Mouse (Mus musculus): ENCODE measurements at regions not wholly inside any gene's neighbourhood (a gene's known extent, or its start where the extent isn't known, plus 50 kb on each side); places are given as distances from the start of the nearest gene placed in this dataset.

DNA sequence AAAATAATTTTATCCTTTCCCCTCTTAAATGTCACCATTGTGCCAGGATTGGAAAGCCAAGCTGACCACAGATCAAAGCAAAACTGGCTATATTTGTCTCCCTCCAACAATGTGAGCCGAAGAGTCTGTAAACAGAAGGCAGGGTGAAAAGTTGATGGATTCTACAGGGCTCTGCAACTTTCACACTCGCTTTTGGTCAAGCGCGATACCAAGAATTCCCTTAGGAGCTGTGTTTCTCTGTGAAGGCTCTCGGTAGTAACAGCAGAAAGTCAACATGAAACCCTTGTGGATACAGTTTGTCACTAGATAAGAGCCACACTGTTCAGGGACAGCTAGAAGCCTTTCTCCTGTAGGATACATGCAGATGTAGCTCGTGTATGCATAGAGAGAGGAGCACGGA lies 370.8 kb upstream of the Ubash3b start:
- Histone ChIP-seq H3K4me3 (ENCODE audit: control insufficient read depth, insufficient read depth, low read length) (no peak overlapping the region), H3K27ac (ENCODE audit: control insufficient read depth, insufficient read depth, low read length) (no peak overlapping the region), H3K27me3 (ENCODE audit: control insufficient read depth, insufficient read depth, low read length) (no peaks in the 10 kb centered on the region), H3K4me1 (replicated peaks; ENCODE audit: control insufficient read depth, insufficient read depth, low read length) (no peaks in the 10 kb centered on the region), H3K36me3 (ENCODE audit: control insufficient read depth, insufficient read depth, low read length) (no peaks in the 10 kb centered on the region)
- no peak for DNase-seq
- TF ChIP-seq POLR2A (IDR thresholded peaks at IDR 0.05; ENCODE audit: control insufficient read depth, extremely low read depth, insufficient read depth, low read length, poor library complexity) (no peak), CTCF (IDR thresholded peaks at IDR 0.05; ENCODE audit: borderline replicate concordance, control insufficient read depth, extremely low read depth, insufficient read depth, low read length, poor library complexity) (no peak)
- 89% methylated on average over 7 of the region's 7 CpGs for WGBS

- TF ChIP-seq POLR2A (IDR thresholded peaks at IDR 0.05; ENCODE audit: control insufficient read depth, extremely low read depth, insufficient read depth, low read length, poor library complexity) = no peak
- TF ChIP-seq CTCF (IDR thresholded peaks at IDR 0.05; ENCODE audit: borderline replicate concordance, control insufficient read depth, extremely low read depth, insufficient read depth, low read length, poor library complexity) = no peak
- H3K4me3 ChIP-seq (ENCODE audit: control insufficient read depth, insufficient read depth, low read length) = no peak overlapping the region
- DNase-seq = no peak
- H3K27me3 ChIP-seq (ENCODE audit: control insufficient read depth, insufficient read depth, low read length) = no peaks in the 10 kb centered on the region
- H3K36me3 ChIP-seq (ENCODE audit: control insufficient read depth, insufficient read depth, low read length) = no peaks in the 10 kb centered on the region
- no peak overlapping the region for H3K27ac ChIP-seq (ENCODE audit: control insufficient read depth, insufficient read depth, low read length)
- WGBS = 89% methylated on average over 6 of the region's 6 CpGs
- no peaks in the 10 kb centered on the region for H3K4me1 ChIP-seq (replicated peaks; ENCODE audit: control insufficient read depth, insufficient read depth, low read length)
Measured at GRCm38 (mm10) chr9:41531596-41531995, 370.1 kb upstream of the Ubash3b start.

DNA sequence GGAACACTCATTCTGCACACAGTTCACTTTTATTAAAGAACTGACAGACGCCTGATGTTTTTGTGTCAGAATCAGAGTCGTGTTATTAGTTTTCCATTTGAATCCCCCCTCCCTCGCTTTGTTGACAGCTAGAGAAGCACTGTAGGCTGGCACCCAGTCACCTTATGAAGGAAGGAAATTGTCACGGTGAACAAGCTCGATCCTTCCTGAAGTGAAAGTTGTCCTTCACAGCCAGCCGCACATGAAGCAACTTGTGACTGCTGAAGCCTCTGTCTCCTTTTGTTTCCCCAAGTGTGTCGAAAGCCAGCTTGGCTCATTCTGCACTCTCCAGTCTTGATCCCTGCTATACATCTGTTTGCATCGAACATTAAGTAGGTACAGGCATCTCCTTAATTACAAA lies 364.6 kb upstream of the Ubash3b start:
- Histone ChIP-seq H3K27ac (ENCODE audit: control insufficient read depth, insufficient read depth, low read length) (no peak overlapping the region), H3K4me1 (replicated peaks; ENCODE audit: control insufficient read depth, insufficient read depth, low read length) (no peaks in the 10 kb centered on the region), H3K36me3 (ENCODE audit: control insufficient read depth, insufficient read depth, low read length) (no peaks in the 10 kb centered on the region), H3K4me3 (ENCODE audit: control insufficient read depth, insufficient read depth, low read length) (no peak overlapping the region), H3K27me3 (ENCODE audit: control insufficient read depth, insufficient read depth, low read length) (no peaks in the 10 kb centered on the region)
- 24% methylated on average over 8 of the region's 8 CpGs for WGBS
- DNase-seq = no peak
- no peak for TF ChIP-seq POLR2A (IDR thresholded peaks at IDR 0.05; ENCODE audit: control insufficient read depth, extremely low read depth, insufficient read depth, low read length, poor library complexity)
- TF ChIP-seq CTCF (IDR thresholded peaks at IDR 0.05; ENCODE audit: borderline replicate concordance, control insufficient read depth, extremely low read depth, insufficient read depth, low read length, poor library complexity) = no peak

GRCm38 (mm10) chr9:41525534-41525933 lies 364.0 kb upstream of the Ubash3b start:
- Histone ChIP-seq H3K4me3 (ENCODE audit: control insufficient read depth, insufficient read depth, low read length) (no peak overlapping the region), H3K27me3 (ENCODE audit: control insufficient read depth, insufficient read depth, low read length) (no peaks in the 10 kb centered on the region), H3K4me1 (replicated peaks; ENCODE audit: control insufficient read depth, insufficient read depth, low read length) (no peaks in the 10 kb centered on the region), H3K27ac (ENCODE audit: control insufficient read depth, insufficient read depth, low read length) (no peak overlapping the region), H3K36me3 (ENCODE audit: control insufficient read depth, insufficient read depth, low read length) (no peaks in the 10 kb centered on the region)
- 55% methylated on average over 1 of the region's 1 CpGs for WGBS
- DNase-seq = no peak
- TF ChIP-seq CTCF (IDR thresholded peaks at IDR 0.05; ENCODE audit: borderline replicate concordance, control insufficient read depth, extremely low read depth, insufficient read depth, low read length, poor library complexity) (no peak), POLR2A (IDR thresholded peaks at IDR 0.05; ENCODE audit: control insufficient read depth, extremely low read depth, insufficient read depth, low read length, poor library complexity) (no peak)

- Histone ChIP-seq H3K27me3 (ENCODE audit: control insufficient read depth, insufficient read depth, low read length) (no peaks in the 10 kb centered on the region), H3K27ac (ENCODE audit: control insufficient read depth, insufficient read depth, low read length) (no peak overlapping the region), H3K36me3 (ENCODE audit: control insufficient read depth, insufficient read depth, low read length) (no peaks in the 10 kb centered on the region), H3K4me3 (ENCODE audit: control insufficient read depth, insufficient read depth, low read length) (no peak overlapping the region), H3K4me1 (replicated peaks; ENCODE audit: control insufficient read depth, insufficient read depth, low read length) (no peaks in the 10 kb centered on the region)
- TF ChIP-seq CTCF (IDR thresholded peaks at IDR 0.05; ENCODE audit: borderline replicate concordance, control insufficient read depth, extremely low read depth, insufficient read depth, low read length, poor library complexity) (no peak), POLR2A (IDR thresholded peaks at IDR 0.05; ENCODE audit: control insufficient read depth, extremely low read depth, insufficient read depth, low read length, poor library complexity) (no peak)
- DNase-seq = no peak
- WGBS = 86% methylated on average over 7 of the region's 7 CpGs
Measured at GRCm38 (mm10) chr9:41524591-41524990, 363.1 kb upstream of the Ubash3b start.

DNA sequence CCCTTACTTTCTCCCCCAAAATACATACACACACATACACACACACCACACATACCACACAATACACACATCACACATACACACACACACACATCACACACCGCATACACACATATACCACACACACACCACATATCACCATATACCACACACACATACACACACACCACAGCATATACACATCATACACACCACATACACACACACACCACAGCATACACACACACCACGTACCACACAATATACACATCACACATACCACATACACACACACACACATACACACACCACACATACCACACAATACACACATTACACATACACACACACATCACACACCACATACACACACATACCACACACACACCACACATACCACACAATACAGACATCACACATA lies 362.5 kb upstream of the Ubash3b start:
- H3K27ac ChIP-seq (ENCODE audit: control insufficient read depth, insufficient read depth, low read length) = no peak overlapping the region; the same call in 1 of the 2 replicates
- no peak for DNase-seq
- WGBS = 97% methylated on average over 2 of the region's 2 CpGs
- no peaks in the 10 kb centered on the region for H3K4me1 ChIP-seq (replicated peaks; ENCODE audit: control insufficient read depth, insufficient read depth, low read length)
- no peaks in the 10 kb centered on the region for H3K27me3 ChIP-seq (ENCODE audit: control insufficient read depth, insufficient read depth, low read length)
- H3K4me3 ChIP-seq (ENCODE audit: control insufficient read depth, insufficient read depth, low read length) = no peak overlapping the region
- TF ChIP-seq POLR2A (IDR thresholded peaks at IDR 0.05; ENCODE audit: control insufficient read depth, extremely low read depth, insufficient read depth, low read length, poor library complexity) = no peak
- TF ChIP-seq CTCF (IDR thresholded peaks at IDR 0.05; ENCODE audit: borderline replicate concordance, control insufficient read depth, extremely low read depth, insufficient read depth, low read length, poor library complexity) = no peak
- H3K36me3 ChIP-seq (ENCODE audit: control insufficient read depth, insufficient read depth, low read length) = no peaks in the 10 kb centered on the region

GRCm38 (mm10) chr9:41522302-41522701 lies 360.8 kb upstream of the Ubash3b start:
- 96% methylated on average over 1 of the region's 1 CpGs for WGBS
- no peak overlapping the region for H3K27ac ChIP-seq (ENCODE audit: control insufficient read depth, insufficient read depth, low read length)
- DNase-seq = no peak
- no peaks in the 10 kb centered on the region for H3K36me3 ChIP-seq (ENCODE audit: control insufficient read depth, insufficient read depth, low read length)
- no peaks in the 10 kb centered on the region for H3K27me3 ChIP-seq (ENCODE audit: control insufficient read depth, insufficient read depth, low read length)
- TF ChIP-seq CTCF (IDR thresholded peaks at IDR 0.05; ENCODE audit: borderline replicate concordance, control insufficient read depth, extremely low read depth, insufficient read depth, low read length, poor library complexity) (no peak), POLR2A (IDR thresholded peaks at IDR 0.05; ENCODE audit: control insufficient read depth, extremely low read depth, insufficient read depth, low read length, poor library complexity) (no peak)
- no peaks in the 10 kb centered on the region for H3K4me1 ChIP-seq (replicated peaks; ENCODE audit: control insufficient read depth, insufficient read depth, low read length)
- no peak overlapping the region for H3K4me3 ChIP-seq (ENCODE audit: control insufficient read depth, insufficient read depth, low read length)
